Mouse (Mus musculus): ENCODE results near the gene Klk1. TPM values are rescaled to one million over a fixed set of nuclear protein-coding genes. Genes with fewer than 3 reads are reported as not detected.
"Not testable (repeated sequence)": the region's sequence is repeated elsewhere in the genome, so short reads cannot be mapped to it uniquely, and the experiment has no call there.

The Klk1 gene
- total RNA-seq, 2 experiments from 2014 or later, result not detected

DNA sequence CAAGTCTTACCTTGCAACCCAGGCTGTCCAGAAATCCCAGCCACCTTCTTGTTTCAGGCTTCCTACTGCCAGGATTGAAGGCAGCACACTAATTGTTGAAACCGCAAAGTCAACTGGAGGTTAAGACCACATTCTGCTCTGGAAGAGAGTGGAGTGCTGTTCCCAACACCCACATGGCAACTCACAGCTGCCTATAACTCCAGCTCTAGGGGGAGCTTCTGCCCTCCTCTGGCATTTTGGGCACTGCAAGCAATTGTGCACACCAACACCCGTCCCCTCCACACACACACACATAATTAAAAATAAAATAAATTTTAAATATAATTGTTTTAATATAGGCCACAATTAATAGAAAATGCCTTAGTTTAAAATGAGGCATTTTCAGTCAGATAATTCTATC lies 16.0 kb downstream of the Klk1 start:
- Histone ChIP-seq H3K27ac (no peak overlapping the region), H3K4me3 (no peak overlapping the region)
- DNase-seq, result no peak
- TF ChIP-seq CTCF (IDR thresholded peaks at IDR 0.05), result no peak
- intact Hi-C loops (cut with DNase I), result no loop called here

DNA sequence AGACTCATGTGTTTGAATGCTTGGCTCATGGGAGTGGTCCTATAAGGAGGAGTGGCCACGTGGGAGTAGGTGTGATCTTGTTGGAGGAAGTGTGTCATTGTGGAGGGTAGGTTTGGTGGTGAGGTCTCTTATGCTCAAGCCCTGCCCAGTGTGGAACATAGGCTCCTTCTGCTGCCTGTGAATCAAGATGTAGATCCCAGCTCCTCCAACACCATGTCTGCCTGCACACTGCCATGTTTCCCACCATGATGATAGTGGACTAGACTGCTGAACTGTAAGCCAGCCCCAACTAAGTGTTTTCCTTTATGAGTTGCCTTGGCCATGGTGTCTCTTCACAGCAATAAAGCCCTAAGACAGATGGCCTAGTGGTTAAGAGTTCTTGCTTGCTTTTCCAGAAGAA lies 18.9 kb downstream of the Klk1 start:
- intact Hi-C loops (cut with DNase I), result no loop called here
- Histone ChIP-seq H3K27ac (no peak overlapping the region), H3K4me3 (no peak overlapping the region)
- no peak for DNase-seq
- TF ChIP-seq CTCF (IDR thresholded peaks at IDR 0.05), result no peak

DNA sequence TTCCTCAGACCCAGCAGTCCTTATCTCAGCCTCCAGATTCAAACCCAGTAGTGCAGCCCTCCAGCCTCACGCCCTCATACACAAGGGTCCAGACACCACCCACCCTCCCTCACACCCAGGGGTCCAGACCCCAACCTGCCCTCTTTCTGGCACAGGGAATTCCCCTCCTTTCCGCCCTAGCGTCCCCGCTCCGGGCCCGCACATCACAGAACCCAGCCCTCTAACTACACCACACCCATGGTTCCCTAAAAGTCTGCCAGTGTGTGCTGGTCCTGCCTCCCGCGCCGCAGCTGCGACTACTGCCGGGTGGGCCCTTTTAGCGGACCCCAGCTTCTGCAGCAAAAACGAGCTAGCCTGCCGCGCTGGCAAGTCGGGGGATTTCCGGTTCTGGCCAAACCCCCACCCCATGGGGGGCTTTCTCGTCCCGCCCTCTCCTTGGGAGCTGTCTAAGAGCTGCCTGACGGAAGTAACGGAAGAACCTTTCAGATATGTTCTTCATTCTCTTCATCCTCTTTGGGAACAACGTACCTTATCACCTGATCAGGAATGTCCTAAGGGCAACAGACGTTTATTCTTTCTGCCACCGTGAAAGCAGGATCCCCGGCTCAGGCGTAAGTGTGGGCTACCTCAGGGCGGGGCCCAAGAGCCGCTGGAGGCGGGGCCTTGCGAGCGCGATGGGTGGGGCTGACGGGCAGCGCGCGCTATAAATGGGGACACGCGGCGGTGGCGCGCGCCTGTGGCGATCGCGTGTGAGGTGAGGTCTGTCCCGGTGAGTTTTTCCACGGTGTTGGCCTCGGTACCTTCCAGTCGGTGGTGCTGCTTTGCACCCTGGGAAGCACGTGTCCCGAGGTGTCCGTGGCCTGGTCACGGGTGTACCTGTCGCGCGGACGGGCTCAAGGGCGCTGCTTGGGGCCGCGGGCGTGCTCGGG lies 21.2 kb downstream of the Klk1 start, which contains the start of the genes 1700028J19Rik and 2410002F23Rik:
TSS of gene 1700028J19Rik (minus strand) at position 641 of the 929 bp plus-strand sequence.
TSS of gene 2410002F23Rik (plus strand) at position 668 of the 929 bp plus-strand sequence.
- Histone ChIP-seq H3K4me3 (peak within 1 kb of the TSS; percentile 94), H3K27ac (peak within 1 kb of the TSS; percentile 97)
- TF ChIP-seq CTCF (IDR thresholded peaks at IDR 0.05), result no peak
- intact Hi-C loops (cut with DNase I), result loop anchor here (2.0 kb wide), 1 partner anchor 16 kb away; no protein-coding TSS in a partner anchor
- peak; percentile 93 for DNase-seq

DNA sequence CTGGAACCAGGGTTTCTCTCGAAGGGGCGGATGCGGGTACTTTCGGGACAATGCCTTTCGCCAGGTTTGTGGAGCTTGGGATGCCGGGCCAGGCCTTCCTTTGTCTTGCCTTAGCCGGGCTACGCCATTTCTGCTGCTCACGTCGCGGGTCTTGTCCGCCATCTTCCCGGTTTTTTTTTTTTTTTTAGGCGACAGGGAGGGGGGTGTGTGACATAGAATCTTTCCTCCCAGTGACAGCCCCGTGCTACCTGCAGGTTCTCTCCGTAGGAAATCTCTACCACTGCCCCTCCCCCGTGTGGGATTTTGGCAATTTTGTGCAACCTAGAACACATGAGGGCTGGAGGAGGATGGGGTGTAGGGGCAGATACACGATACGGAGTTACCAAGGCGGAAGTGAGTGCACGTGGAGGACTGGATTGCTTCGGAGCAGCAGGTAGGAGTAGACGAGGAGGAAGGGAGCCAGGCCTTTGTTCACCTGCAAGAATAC lies 21.9 kb downstream of the Klk1 start:
- Histone ChIP-seq H3K27ac (peak overlapping the region; percentile 97), H3K4me3 (peak overlapping the region; percentile 94)
- TF ChIP-seq CTCF (IDR thresholded peaks at IDR 0.05), result no peak
- DNase-seq, result peak; percentile 37
- intact Hi-C loops (cut with DNase I), result loop anchor here (2.0 kb wide), 1 partner anchor 16 kb away; no protein-coding TSS in a partner anchor

DNA sequence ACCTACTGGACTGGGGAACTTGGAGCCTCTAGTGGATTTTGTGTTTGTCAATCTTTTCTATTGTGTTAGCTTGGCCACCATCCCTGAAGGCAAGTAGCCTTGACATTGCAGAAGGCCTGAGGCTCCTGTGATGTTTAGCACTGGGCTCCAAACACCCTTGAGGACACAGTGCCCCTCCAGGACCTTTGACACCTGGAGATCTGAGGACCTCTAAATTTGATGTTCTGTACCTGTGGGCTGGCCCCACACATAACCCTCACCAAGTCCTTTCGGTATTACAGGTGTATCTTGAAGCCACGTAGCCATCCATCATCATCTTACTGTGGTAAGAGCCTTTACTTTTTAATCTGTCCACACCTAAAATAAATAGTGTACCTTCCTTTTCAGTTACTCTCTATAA lies 22.8 kb downstream of the Klk1 start:
- intact Hi-C loops (cut with DNase I), result loop anchor here (2.0 kb wide), 1 partner anchor 15 kb away; no protein-coding TSS in a partner anchor
- Histone ChIP-seq H3K27ac (no peak overlapping the region), H3K4me3 (peak overlapping the region; percentile 94; the same call in 1 of the 2 replicates)
- no peak for DNase-seq
- no peak for TF ChIP-seq CTCF (IDR thresholded peaks at IDR 0.05)

DNA sequence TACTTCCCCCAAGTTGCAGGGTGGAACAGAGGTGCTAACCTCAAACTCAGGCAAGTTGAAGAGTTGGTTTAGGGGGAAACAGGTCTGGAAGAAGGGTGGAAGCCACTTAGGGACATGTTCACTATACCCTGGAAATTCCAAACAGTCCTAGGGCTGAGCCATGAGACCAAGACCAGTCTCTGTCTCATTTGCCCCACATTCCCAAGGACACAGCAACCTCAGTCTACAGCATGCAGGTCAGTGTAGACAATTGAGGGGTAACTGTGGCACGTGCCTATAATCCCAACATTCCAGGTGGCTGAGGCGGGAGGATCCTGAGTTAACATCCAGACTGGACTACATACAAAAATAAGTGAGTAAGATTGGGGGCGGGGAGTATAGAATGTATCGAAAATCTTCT lies 24.1 kb downstream of the Klk1 start:
- Histone ChIP-seq H3K4me3 (no peak overlapping the region), H3K27ac (no peak overlapping the region)
- DNase-seq, result no peak
- no peak for TF ChIP-seq CTCF (IDR thresholded peaks at IDR 0.05)
- intact Hi-C loops (cut with DNase I), result no loop called here

DNA sequence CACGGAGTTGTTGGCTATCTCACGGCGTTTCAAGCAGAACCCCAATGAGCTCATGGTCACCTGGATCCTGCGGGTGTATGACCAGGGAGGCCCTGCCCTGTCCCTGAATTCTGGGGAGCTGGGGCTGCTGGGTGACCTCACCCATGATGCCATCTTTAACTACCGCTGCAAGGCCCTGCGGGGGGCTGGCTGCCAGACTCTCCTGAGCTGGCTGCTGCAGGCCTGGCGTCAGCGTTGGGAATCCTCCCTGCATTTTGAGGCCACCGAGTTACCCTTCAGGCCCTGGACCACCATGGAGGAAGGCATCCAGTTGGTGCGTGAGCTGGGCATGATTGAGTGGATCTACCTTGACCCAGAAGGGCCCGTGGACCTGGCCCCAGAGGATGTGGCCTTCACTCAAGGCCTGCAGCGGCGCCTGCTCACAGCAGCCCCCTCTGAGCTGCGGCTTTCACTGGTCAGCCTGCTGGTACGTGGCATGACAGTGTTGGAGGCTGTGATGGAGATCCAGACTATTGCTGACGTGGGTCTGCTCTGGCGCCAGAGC lies 25.6 kb downstream of the Klk1 start:
- DNase-seq; H3K4me3 ChIP-seq; H3K27ac ChIP-seq; intact Hi-C loops (cut with DNase I): not testable (repeated sequence)

DNA sequence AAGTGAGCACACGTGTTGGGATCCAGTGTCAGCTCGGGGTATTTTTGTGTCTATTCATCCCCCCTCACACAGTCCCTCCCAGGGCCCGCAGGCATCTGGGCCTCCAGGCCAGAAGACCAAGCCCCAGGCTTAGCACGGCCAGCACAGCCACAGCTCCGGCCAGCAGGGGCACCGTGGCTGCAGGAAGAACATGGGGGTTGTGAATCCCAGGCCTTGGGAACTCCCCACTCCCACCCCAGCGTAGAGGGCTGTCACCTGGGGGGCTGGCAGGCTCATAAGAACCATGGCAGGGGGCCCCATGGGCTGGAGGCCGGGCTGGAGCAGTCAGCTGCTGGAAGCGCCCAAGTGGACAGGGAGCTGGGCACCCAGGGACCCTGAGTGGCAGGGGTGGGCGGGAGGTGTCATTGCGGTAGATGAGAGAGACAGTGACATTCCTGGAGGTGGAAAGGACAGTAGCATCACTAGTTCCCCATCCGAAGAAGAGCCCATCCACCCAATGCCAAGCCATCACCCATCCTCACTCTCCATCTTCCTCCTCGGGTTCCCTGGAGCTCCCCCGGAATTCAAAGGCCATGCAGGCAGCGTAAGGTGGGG lies 28.0 kb downstream of the Klk1 start:
- no peak for DNase-seq
- no peak overlapping the region for H3K27ac ChIP-seq
- intact Hi-C loops (cut with DNase I), result no loop called here
- TF ChIP-seq CTCF (IDR thresholded peaks at IDR 0.05), result no peak
- no peak overlapping the region for H3K4me3 ChIP-seq

DNA sequence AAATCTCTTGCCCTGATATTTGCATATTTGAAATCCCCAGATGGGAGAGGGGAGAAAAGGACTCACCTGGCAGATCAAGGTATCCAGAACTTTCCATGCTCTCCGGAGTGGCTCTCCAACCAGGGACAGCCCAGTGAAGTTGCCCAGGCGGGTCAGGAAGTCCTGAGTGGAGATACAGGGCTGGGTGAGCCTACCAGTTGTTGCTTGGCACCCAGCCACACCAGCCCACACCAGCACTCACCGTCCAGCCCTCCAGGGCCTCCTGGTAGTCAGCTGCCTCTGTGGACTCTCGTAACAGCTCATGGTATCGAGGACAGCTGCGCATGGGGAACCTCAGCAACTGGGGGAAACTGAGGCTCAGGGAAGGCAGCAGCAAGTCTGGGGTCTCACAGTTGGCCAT lies 29.8 kb downstream of the Klk1 start:
- no peak for DNase-seq
- H3K4me3 ChIP-seq, result no peak overlapping the region
- intact Hi-C loops (cut with DNase I), result no loop called here
- H3K27ac ChIP-seq, result no peak overlapping the region
- TF ChIP-seq CTCF (IDR thresholded peaks at IDR 0.05), result no peak

DNA sequence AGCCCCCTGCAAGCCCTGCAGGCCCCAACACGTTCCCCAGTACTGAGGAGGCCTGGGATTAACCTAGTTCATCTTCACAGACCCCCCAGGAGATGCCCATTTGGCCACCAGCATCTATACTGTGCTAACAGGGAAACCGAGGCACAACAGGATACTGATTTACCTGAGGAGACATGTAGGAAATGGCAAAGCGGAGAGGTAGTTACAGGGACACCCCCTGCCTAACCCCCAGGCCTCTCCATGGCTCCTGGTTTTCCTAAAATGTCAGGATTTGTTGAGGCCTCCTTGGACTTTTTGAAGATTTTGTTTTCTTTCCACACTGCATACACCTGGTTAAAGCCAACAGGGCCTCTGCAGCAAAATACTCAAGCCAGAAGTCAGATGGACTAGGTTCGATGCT lies 32.1 kb downstream of the Klk1 start, which contains the start of gene Acp4:
TSS of gene Acp4 (minus strand) at position 101 of the 400 bp plus-strand sequence.
- no peak for TF ChIP-seq CTCF (IDR thresholded peaks at IDR 0.05)
- Histone ChIP-seq H3K4me3 (no peak within 1 kb of the TSS), H3K27ac (no peak within 1 kb of the TSS)
- no peak for DNase-seq
- intact Hi-C loops (cut with DNase I), result no loop called here

DNA sequence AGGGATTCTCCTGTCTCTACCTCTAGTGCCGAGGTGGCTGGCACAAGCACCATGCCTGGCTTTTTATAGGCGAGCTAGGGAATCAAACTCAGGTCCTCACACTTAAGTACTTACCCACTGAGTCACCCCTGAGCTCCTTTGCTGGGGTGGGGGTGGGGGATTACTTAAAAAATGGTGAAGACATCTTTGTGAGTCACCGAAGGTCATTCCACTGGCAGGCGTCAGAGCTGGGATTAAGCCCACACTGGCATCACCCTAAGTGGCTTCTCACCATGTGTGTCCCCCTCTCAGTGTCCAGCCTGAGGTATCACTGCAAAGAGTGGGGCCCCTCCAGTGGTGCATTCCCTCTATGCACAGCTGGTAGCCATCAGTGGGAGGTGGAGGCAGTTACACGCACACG lies 35.2 kb downstream of the Klk1 start:
- Histone ChIP-seq H3K4me3 (no peak overlapping the region), H3K27ac (no peak overlapping the region)
- TF ChIP-seq CTCF (IDR thresholded peaks at IDR 0.05), result no peak
- DNase-seq, result no peak
- intact Hi-C loops (cut with DNase I), result loop anchor here (5.0 kb wide), 3 partner anchors 47 to 302 kb away; partner anchors contain the start of gene Clec11a

DNA sequence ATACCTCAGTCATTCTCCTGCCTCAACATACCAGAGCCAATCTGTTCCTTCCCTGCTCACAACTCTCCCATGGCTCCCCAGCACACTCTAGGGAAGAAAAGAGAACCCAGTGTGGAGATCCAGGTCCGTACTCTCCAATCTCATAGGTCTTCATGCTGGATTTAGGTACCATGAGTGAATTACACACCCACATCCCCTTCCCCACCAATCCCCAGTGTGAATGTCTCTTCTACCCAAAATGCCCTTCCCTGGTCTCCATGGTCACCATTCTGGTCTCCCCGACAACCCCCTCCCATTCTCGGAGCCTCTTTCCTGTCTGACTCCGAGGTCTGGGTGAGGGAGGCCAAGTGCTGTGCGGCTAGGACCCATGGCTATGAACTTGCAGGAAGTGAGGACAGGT lies 36.0 kb downstream of the Klk1 start, which contains the start of gene Gm15517:
TSS of gene Gm15517 (plus strand) at position 301 of the 400 bp plus-strand sequence.
- intact Hi-C loops (cut with DNase I), result loop anchor here (5.0 kb wide), 3 partner anchors 46 to 301 kb away; partner anchors contain the start of gene Clec11a
- no peak within 1 kb of the TSS for H3K4me3 ChIP-seq
- no peak for DNase-seq
- H3K27ac ChIP-seq, result no peak within 1 kb of the TSS
- no peak for TF ChIP-seq CTCF (IDR thresholded peaks at IDR 0.05)

Data from gastrocnemius, adult 2 months (tissue).